Mouse (Mus musculus) cortical plate, adult 2 months (tissue): ENCODE measurements at regions not wholly inside any gene's neighbourhood (a gene's known extent, or its start where the extent isn't known, plus 50 kb on each side); places are given as distances from the start of the nearest gene placed in this dataset.

Source experiments
- CTCF ChIP-seq: fragments of 200-500 bp; IDR thresholded peaks from 2 replicates; pipeline ENCODE4 v1.5.1; 2011; ENCODE audit warnings: mild to moderate bottlenecking, control low read depth, low read length; ENCODE audit not compliant: insufficient read depth; ENCODE audit errors: extremely low read depth
- POLR2A ChIP-seq: fragments of 200-500 bp; IDR thresholded peaks from 2 replicates; pipeline ENCODE4 v1.6.1; 2011; ENCODE audit warnings: mild to moderate bottlenecking, low read length, control low read depth; ENCODE audit not compliant: insufficient read depth; ENCODE audit errors: extremely low read depth

DNA sequence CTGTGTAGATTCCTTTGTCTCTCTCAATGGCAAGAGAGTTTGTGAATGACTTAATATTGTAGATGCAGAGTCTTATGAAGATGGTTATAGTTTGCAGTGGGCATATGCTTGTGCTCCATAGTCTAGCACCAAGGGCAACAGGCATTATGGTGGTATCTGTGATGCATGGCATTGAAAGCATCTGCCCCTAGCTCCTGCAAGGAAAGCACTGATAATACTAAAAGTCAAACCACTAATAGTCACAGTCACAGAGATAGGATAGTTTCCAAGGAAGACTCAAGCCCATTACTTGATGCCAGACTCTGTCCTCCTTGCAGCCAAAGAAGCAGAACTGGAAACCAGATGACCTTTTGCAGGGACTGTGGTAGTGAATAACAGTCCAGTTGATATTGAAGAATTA lies 158.8 kb downstream of the P2ry1 start:
- TF ChIP-seq POLR2A: no peak
- no peak for TF ChIP-seq CTCF
